In the genomic region with DNA sequence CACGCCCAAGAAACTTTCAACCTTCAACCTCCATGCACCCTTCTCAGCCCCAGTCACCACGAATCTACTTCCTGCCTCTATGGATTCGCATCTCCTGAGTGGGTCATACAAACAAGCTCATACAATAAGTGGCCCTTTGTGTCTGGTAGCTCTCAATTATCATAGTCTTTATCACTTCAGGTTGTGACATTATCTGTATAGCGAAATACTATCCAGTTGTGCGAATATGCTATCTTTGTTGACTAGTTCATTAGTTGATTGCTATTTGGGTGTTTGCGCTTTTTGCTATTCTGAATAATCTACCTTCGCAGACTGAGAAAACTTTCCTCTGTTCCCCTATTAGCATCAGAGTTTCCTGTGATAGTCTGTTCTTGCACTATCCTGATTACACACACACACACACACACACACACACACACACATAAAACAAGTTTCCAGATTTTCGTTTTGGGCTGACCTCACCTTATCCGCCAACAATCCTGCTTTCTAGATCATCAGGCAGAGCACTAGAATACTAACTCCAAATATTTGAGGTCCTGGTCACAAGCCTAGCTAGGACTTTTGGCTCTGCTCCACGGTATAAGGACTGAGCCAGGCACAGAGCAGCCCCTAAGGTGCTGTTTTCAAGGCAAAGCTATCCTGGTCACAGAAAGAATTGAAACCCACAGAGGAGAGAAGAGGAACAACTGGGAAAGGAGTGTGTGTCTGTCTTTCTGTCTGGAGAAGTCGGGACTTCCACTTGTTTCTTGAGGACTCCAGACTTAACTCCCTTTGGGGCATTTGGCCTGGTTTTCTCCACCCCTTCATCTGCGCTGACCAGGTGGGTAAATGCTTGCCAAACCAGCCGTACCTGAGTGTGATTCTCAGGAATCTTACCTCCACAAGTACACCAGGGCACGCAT, we compare ENCODE assay signal across 20 mouse cellular contexts. TPM values are rescaled to one million over a fixed set of nuclear protein-coding genes. Genes with fewer than 3 reads are reported as not detected.
DNase-seq lines count a peak whose midpoint lies in the region; ATAC-seq and TF ChIP-seq lines count a peak whose summit lies in the region.
"Had no signal": no experiment of that assay in that cellular context is flagged by ENCODE, and none has a peak within 500 bp of the region (broad histone marks: within the 10 kb centered on the region; RNA-seq: fewer than 3 reads in every experiment).

No protein-coding gene starts in this region.

- 9% methylated on average over 14 of the region's 14 CpGs for WGBS in heart, adult 2 months
- WGBS in midbrain, embryonic 11.5 days = 3% methylated on average over 14 of the region's 14 CpGs
- 5% methylated on average over 14 of the region's 14 CpGs for WGBS in midbrain, embryonic 16.5 days
- WGBS in heart, embryonic 14.5 days = 11% methylated on average over 14 of the region's 14 CpGs

- no peak overlapping the region for H3K4me2 ChIP-seq in midbrain, embryonic 11.5 days
- H3K4me2 ChIP-seq in midbrain, embryonic 16.5 days (ENCODE audit: low read length) = no peak overlapping the region
- H3K4me2 ChIP-seq in heart, embryonic 14.5 days (ENCODE audit: low read length) = peak overlapping the region; percentile 79
- H3K4me2 ChIP-seq: embryonic facial prominence, embryonic 12.5 days; hindbrain, embryonic 15.5 days; limb, embryonic 12.5 days had no signal

- intact Hi-C loops in heart, adult 2 months (cut with DNase I) = no loop called here

- peak; percentile 22 to 32 for DNase-seq in heart, adult 2 months
- no peak for DNase-seq in heart, adult 8-10 months (ENCODE audit: low spot score)
- peak; percentile 94 for DNase-seq in midbrain, embryonic 11.5 days (ENCODE audit: low spot score, missing footprints)
- no peak for DNase-seq in spleen, postnatal 10 days (ENCODE audit: low spot score in 2 of 2)
- DNase-seq in right cerebral cortex, postnatal 10 days (ENCODE audit: low spot score in 2 of 2) = no peak
- DNase-seq: adrenal gland, adult 8-10 months; forebrain, postnatal 0 days; kidney, adult 18-20 months; lung, postnatal 14 days had no signal

- no peak for TF ChIP-seq EP300 in heart, adult 2 months (IDR thresholded peaks at IDR 0.05; ENCODE audit: insufficient read depth, low read depth, low read length)

- peak overlapping the region; percentile 83 for H3K27ac ChIP-seq in heart, adult 2 months
- H3K27ac ChIP-seq in midbrain, embryonic 11.5 days (ENCODE audit: low read depth, low read length) = no peak overlapping the region
- no peak overlapping the region for H3K27ac ChIP-seq in midbrain, embryonic 16.5 days (ENCODE audit: low read length)
- H3K27ac ChIP-seq in heart, embryonic 14.5 days (replicated peaks in 1 of 2; ENCODE audit: control insufficient read depth in 1 of 2, insufficient read depth in 1 of 2, low read depth in 2 of 2, low read length in 2 of 2) = peak overlapping the region; percentile 97
- H3K27ac ChIP-seq: embryonic facial prominence, embryonic 12.5 days; hindbrain, embryonic 15.5 days; layer of hippocampus, adult 2 months; limb, embryonic 12.5 days; stomach, embryonic 15.5 days had no signal

- ATAC-seq in midbrain, embryonic 11.5 days (ENCODE audit: low FRiP score) = no peak
- ATAC-seq in midbrain, embryonic 16.5 days = no peak
- ATAC-seq in heart, embryonic 14.5 days (ENCODE audit: insufficient number of reproducible peaks, insufficient read depth, low FRiP score, low read depth) = no peak
- ATAC-seq: forebrain, postnatal 0 days had no signal

- H3K79me2 ChIP-seq in heart, adult 2 months (replicated peaks; ENCODE audit: control insufficient read depth, insufficient read depth, low read length) = 0 out of 2 replicates have a peak, but pooled peaks cover 3% of the 10 kb centered on the region

- peak overlapping the region; percentile 89 for H3K9ac ChIP-seq in heart, adult 2 months (ENCODE audit: low read depth, low read length)
- H3K9ac ChIP-seq in midbrain, embryonic 11.5 days (ENCODE audit: low read length) = no peak overlapping the region
- no peak overlapping the region for H3K9ac ChIP-seq in midbrain, embryonic 16.5 days (ENCODE audit: low read depth, low read length)
- H3K9ac ChIP-seq in heart, embryonic 14.5 days (ENCODE audit: low read length) = peak overlapping the region; percentile 100
- H3K9ac ChIP-seq: embryonic facial prominence, embryonic 12.5 days; forebrain, postnatal 0 days; hindbrain, embryonic 15.5 days; limb, embryonic 12.5 days; stomach, embryonic 15.5 days had no signal

- peaks cover 11% of the 10 kb centered on the region for H3K27me3 ChIP-seq in heart, adult 2 months (ENCODE audit: control insufficient read depth, insufficient read depth, low read length)
- peaks cover 92% of the 10 kb centered on the region for H3K27me3 ChIP-seq in midbrain, embryonic 11.5 days (ENCODE audit: control insufficient read depth, insufficient read depth, low read length)
- peaks cover 55% of the 10 kb centered on the region for H3K27me3 ChIP-seq in midbrain, embryonic 16.5 days (ENCODE audit: control insufficient read depth, insufficient read depth, low read depth, low read length)
- peaks cover 27% of the 10 kb centered on the region for H3K27me3 ChIP-seq in heart, embryonic 14.5 days (ENCODE audit: control insufficient read depth, insufficient read depth, low read length)

- TF ChIP-seq CTCF in heart, adult 2 months (IDR thresholded peaks at IDR 0.05) = no peak

- no peaks in the 10 kb centered on the region for H3K36me3 ChIP-seq in heart, adult 2 months (ENCODE audit: control insufficient read depth, insufficient read depth, low read length)
- no peaks in the 10 kb centered on the region for H3K36me3 ChIP-seq in midbrain, embryonic 11.5 days (ENCODE audit: control insufficient read depth, insufficient read depth, low read length)
- no peaks in the 10 kb centered on the region for H3K36me3 ChIP-seq in midbrain, embryonic 16.5 days (ENCODE audit: control insufficient read depth, insufficient read depth, low read length)
- H3K36me3 ChIP-seq in heart, embryonic 14.5 days (ENCODE audit: control insufficient read depth, insufficient read depth, low read length) = no peaks in the 10 kb centered on the region
- H3K36me3 ChIP-seq: embryonic facial prominence, embryonic 12.5 days; hindbrain, embryonic 15.5 days; limb, embryonic 12.5 days; stomach, embryonic 15.5 days had no signal

- TF ChIP-seq POLR2A in heart, adult 2 months (IDR thresholded peaks at IDR 0.05; ENCODE audit: insufficient read depth, low read depth, low read length) = no peak

- H3K9me3 ChIP-seq in midbrain, embryonic 11.5 days (ENCODE audit: control insufficient read depth, low read length) = no peaks in the 10 kb centered on the region
- H3K9me3 ChIP-seq in midbrain, embryonic 16.5 days (replicated peaks; ENCODE audit: control insufficient read depth, low read length, poor library complexity, severe bottlenecking) = no peaks in the 10 kb centered on the region
- H3K9me3 ChIP-seq in heart, embryonic 14.5 days (ENCODE audit: control insufficient read depth, low read length) = no peaks in the 10 kb centered on the region
- H3K9me3 ChIP-seq: embryonic facial prominence, embryonic 12.5 days; hindbrain, embryonic 15.5 days; limb, embryonic 12.5 days; megakaryocyte, embryonic 14.5 days; stomach, embryonic 15.5 days had no signal

- H3K4me3 ChIP-seq in heart, adult 2 months = peak overlapping the region; percentile 18
- H3K4me3 ChIP-seq in midbrain, embryonic 11.5 days (ENCODE audit: low read depth, low read length) = no peak overlapping the region
- no peak overlapping the region for H3K4me3 ChIP-seq in midbrain, embryonic 16.5 days (ENCODE audit: low read depth, low read length)
- H3K4me3 ChIP-seq in heart, embryonic 14.5 days (ENCODE audit: control insufficient read depth in 1 of 2, insufficient read depth in 1 of 2, low read depth in 1 of 2, low read length in 2 of 2) = peak overlapping the region; percentile 51 to 81
- H3K4me3 ChIP-seq: hindbrain, embryonic 15.5 days; layer of hippocampus, adult 2 months had no signal

- H3K4me1 ChIP-seq in heart, adult 2 months (ENCODE audit: control insufficient read depth, insufficient read depth, low read length) = no peaks in the 10 kb centered on the region
- H3K4me1 ChIP-seq in midbrain, embryonic 11.5 days (ENCODE audit: control insufficient read depth, insufficient read depth, low read length) = peaks cover 9% of the 10 kb centered on the region
- H3K4me1 ChIP-seq in midbrain, embryonic 16.5 days (ENCODE audit: control insufficient read depth, insufficient read depth, low read length) = no peaks in the 10 kb centered on the region; the same call in 1 of the 2 replicates
- H3K4me1 ChIP-seq in heart, embryonic 14.5 days (ENCODE audit: control insufficient read depth in 2 of 2, insufficient read depth in 2 of 2, low read length in 2 of 2) = peaks cover 0 to 8% of the 10 kb centered on the region in 2 experiments; a peak in 2 of 4 replicates

RNA-seq across cellular contexts. Expression of a gene that starts 0.6 kb away (rescaled TPM):
- total RNA-seq in heart, adult 2 months (2021) = 10 to 100 TPM; 87.1 to 96.3 TPM
- polyA plus RNA-seq in heart, adult 2 months (2012; rRNA removed) = 72.6 and 104 TPM in 2 replicates
- 10 to 100 TPM; 75.8 to 81.5 (median 79.7) TPM for total RNA-seq in heart, adult 8-10 months (2022)
- polyA plus RNA-seq in midbrain, embryonic 11.5 days (2014; fragmentation: Nextera tagmentation; extraction: Ambion mirVana) = not detected in 2 replicates
- polyA plus RNA-seq in midbrain, embryonic 16.5 days (2015; fragmentation: Nextera tagmentation; extraction: Ambion mirVana) = not detected in 2 replicates
- 172 and 177 TPM in 2 replicates for polyA plus RNA-seq in heart, embryonic 14.5 days (2014; fragmentation: Nextera tagmentation; extraction: Ambion mirVana)
- total RNA-seq: adrenal gland, adult 8-10 months; gastrocnemius, adult 8-10 months; layer of hippocampus, adult 2 months had no signal
- polyA plus RNA-seq: forebrain, postnatal 0 days; limb, embryonic 12.5 days; liver, embryonic 16.5 days; neural tube, embryonic 14.5 days had no signal

Comparison
In these comparisons a context has a peak if more than half of its experiments do, and no peak if none do; other contexts are left out.
1. DNase-seq: peak in heart, adult 2 months (2 of 2) and midbrain, embryonic 11.5 days (single experiment); none in heart, adult 8-10 months (single experiment), spleen, postnatal 10 days (0 of 2) and right cerebral cortex, postnatal 10 days (0 of 2).
2. H3K27ac ChIP-seq: peak in heart, adult 2 months (single experiment) and heart, embryonic 14.5 days (2 of 2); none in midbrain, embryonic 11.5 days (single experiment) and midbrain, embryonic 16.5 days (single experiment).
3. H3K4me3 ChIP-seq: peak in heart, adult 2 months (single experiment) and heart, embryonic 14.5 days (2 of 2); none in midbrain, embryonic 11.5 days (single experiment) and midbrain, embryonic 16.5 days (single experiment).
4. H3K9ac ChIP-seq: peak in heart, adult 2 months (single experiment) and heart, embryonic 14.5 days (single experiment); none in midbrain, embryonic 11.5 days (single experiment) and midbrain, embryonic 16.5 days (single experiment).
5. RNA of a gene that starts 0.6 kb away (polyA plus RNA-seq): 172 to 177 TPM in heart, embryonic 14.5 days and 72.6 to 104 TPM in heart, adult 2 months; not detected in midbrain, embryonic 11.5 days and not detected in midbrain, embryonic 16.5 days; every median in the first group is over 10 times any median in the second.